Mouse (Mus musculus) naive thymus-derived CD4-positive, alpha-beta T cell, adult 2 months (primary cell): ENCODE measurements at regions not wholly inside any gene's neighbourhood (a gene's known extent, or its start where the extent isn't known, plus 50 kb on each side); places are given as distances from the start of the nearest gene placed in this dataset.

Source experiments
- DNase-seq: peaks from one replicate; pipeline ENCODE4 v3.0.0-alpha.2; 2011; ENCODE audit warnings: low read depth

DNA sequence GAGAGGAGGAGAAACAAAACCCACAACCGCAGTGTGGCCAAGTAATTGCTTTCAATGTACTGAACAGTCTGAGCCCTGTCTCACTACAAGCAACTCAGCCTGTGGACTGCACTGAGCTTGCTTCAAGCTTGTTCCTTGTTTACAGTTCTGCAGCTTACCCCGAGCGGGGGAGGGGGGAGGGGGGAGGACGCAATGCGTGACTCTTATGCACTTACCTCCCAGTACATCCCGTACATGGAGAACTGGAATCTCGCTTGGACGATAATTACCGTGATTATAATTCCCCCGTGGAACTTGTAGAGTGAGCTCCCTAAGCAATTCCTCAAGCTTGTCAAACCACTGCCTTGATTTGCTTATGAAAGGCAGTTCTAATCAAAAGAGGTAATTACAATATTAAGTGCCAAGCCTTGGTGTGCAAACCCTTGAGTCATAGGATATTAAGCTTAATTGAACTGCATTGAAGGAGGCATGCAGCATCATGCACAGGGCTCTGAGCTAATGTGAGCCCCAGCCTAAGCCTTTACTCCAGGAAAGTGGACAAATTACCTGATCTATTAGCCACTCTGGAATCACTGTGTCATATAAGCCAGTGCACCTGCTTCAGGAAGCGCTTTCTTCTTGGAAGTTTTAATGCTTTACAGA, 397.0 kb upstream of the Klf4 start:
- no peak for DNase-seq

DNA sequence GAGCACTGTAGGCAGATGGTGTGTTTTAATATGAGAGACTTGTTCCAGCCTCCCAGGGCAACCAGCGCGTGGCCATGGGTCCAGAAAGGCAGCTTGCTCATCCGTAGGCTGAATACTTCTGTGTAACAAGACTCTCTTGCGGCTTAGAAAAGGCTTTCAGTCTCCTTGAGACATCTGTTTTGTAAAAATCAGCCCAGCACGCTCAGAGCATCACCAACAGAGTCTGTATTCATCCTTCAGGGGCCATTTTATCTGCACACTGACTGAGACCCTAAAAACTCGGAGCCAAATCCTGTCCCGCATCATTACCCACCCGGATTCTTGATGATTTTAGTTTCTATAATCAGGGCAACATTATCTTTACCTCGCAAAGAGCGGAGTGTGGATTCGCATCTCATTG, 396.4 kb upstream of the Klf4 start:
- DNase-seq: no peak

DNA sequence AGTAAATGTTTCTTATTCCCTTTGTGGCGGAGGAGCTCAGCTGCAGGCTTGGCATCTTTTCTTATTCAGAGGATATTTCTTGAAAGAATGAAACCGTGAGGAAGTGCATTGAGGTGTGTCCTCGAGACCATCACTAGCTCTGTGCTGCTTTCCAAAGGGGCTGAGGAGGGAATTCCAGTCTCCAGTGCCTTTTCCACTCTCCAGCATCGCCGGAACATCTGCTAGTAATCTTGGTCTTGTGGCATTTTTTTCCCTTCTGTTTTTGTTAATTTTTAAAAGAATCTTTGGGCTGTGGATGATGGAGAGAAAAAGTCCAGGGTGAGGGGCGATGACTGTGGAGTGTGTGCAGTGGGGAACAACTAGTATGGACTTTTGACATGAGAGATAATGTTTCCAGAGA, 395.9 kb upstream of the Klf4 start:
- DNase-seq: no peak

DNA sequence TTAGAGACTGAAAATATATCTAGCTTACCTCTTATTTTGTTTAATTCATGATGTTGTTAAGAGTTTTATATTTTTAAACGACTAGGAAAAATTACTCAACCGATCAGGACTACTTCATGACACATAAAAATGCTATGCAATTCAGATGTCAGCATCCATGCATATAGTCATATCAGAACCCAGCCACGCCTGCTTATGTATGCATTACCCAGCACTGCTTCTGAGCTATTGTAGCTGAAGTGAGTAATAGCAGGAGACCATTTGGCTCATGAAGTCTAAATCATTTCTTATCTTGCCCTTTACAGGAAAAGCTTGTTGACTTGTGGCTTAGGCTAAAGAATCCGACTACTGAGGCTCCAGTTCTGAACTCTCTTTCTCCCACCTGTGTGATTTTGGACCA, 395.1 kb upstream of the Klf4 start:
- DNase-seq: no peak

DNA sequence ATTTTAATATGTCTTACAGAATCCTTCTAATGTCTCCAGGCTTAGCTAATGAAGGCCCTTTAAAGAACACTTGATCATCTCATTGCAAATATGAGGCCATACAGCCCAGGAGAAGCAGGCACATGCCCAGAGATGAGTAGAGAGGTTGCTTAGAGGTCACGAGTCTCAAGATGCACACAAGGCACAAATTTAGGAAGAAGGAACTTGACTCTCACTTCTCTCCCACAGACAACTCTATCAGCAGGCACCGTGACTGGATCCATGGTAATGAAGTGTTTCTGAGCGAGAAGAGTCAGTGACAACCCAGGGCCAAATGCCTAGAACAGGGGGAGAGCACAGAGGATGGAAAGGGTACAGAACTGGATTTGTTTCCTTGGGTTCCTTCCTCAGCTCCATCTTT, 392.7 kb upstream of the Klf4 start:
- DNase-seq: no peak

DNA sequence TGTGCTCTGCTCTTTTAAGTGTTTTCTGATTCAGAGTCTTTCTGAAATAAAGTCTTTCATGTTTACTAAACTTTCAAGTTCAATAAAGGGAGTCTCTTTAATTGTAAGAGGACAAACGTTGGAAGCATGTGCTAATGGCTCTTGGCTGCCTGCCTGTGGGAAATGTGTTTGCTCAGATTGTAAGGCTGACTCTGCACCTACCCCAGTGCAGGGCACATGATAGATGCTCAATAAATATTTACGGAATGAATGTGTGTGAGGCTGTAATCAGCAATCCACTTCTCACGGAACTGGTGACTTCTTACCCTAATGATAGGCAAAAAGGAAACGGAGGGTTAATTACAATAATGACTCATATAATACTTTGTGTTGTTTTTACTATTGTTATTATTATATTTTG, 389.0 kb upstream of the Klf4 start:
- no peak for DNase-seq

DNA sequence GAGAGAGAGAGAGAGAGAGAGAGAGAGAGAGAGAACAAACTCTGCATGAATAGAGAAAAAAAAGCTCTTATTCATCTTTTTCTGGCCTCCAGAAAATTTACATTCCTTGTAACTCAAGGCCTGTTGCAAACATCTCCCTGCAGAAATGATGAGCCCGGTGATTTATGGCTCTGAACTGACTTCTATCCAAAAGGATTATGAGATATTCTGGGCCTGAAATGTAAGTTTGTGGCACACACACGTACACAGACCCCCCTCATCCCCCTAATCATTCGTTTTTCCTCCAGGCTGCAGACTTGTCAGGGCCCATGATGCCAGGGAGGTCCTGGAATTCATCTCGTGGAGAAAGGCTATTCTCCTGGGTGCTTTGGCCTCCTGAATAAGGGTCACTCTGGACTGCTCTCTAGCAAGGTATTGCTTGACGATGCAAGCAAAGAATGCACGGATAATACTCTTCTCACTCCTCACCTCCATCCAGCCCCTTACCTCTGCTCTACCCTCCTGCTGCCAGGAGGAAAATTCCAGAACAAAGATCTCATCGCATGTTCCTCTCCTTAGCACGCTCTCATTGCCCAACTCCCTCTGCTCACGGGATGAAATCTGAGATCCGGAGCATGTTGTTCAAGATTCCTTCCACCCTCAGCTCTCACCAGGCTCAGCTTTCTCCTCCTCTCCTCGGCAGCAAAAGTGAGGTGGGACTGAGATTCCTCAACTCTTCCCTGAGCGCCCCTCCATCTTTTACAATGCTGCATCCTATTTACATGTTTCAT, 362.0 kb upstream of the Klf4 start:
- DNase-seq: no peak

DNA sequence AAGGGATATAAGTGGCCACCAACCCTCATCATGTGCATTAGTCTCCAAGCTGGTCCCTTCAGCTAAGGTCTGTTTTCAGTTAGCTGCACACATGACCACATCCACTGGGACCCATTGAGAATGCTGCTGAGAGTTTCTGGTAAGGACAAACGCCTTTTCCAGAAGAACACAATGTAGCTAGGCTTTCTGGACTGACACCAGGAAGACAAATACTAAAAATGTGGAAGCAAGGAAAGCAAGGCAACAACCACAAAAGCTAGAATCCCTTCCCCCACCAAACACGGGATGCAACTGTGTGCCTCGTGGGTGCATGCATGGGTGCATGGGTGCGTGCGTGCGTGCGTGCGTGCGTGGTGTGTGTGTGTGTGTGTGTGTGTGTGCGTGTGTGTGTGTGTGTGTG, 359.4 kb upstream of the Klf4 start:
- no peak for DNase-seq

DNA sequence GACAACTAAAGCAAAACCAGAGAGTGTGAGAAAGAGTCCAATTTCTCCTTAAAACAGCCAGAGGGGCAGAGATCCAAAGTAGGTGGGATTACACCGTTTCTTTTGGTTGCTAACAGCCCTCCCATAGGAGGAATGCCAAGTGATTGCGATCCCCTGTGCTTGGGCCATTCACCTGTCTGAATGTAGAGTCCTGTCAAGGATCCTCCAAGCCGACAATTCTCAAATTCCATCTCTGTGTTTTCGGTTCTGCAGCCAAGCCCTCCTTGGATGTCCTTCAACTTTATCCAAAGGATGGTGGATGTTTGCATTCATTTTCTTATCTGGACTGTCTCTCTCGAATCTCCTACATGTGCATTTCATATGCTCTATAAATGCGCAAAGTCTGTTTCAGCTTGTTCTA, 355.3 kb upstream of the Klf4 start:
- no peak for DNase-seq

DNA sequence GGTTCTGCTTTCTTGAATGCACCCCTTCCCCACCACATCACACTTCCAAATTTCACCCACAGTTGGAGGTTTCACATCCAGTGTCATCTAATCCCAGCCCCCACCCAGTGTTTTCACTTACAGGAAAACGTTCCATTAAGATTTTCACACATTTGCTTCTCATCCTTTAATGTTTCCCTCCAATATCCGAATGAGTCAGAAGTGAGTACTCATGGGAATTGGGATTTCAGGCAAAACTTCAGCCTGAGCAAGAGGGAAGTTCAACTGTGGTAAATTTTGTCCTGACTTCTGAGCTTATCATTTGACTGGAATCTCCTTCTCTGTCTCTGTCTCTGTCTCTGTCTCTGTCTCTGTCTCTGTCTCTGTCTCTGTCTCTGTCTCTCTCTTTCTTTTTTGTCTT, 350.3 kb upstream of the Klf4 start:
- no peak for DNase-seq

DNA sequence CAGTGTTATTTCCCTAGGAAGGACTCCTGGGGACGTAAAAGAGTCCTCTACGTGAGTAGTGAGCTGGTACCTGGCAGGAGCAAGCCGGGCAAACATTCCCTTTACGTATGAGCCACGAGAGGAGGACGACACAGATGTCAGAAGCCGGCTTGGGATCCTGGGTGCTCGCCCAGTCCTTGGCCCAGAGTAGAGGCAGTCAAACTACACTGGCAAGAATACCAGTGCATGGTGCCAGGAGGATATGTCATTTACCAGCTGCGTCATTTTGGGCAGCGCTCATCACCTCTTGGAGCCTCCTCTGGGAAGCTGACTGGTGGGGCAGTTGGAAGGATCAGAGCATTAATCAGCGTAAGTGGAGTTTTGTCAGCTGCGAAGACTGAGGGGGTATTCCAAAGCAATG, 343.0 kb upstream of the Klf4 start:
- DNase-seq: no peak

DNA sequence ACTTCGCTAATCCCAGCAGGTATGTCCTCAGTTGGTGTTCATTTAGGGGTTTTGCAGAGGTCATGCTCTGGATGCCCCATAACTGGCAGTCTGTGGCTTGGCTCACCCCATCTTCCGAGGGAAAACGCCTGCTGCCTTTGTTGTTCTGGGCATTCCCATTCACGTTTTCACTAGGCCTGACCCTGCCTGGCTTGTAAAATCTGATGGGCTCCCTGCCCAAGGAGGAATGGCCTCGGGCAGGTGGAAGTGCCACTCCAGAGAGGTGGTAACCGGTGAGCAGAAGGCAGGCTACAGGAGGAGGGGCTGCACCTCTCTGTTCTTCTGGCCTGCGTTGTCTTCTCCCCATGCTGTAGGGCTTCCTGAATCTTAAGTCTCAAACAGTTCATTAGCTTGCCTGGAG, 342.6 kb upstream of the Klf4 start:
- DNase-seq: no peak

DNA sequence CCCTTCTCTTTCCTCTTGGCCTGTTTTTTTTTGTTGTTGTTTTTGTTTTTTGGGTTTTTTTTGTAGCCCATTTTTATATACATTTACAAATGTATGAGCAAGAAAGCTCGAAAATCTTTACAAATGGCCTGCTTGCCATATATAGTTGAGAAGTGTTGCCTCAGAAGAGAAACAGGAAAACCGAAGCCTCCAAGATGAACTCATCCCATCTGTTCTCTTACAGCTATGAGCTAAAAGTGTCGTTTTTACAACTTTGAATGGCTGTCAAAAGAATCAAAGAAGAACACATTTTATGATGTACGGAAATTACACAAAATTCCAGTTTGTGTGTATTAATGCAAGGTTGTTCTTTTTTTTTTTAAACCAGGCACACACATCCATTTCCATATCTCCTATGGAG, 342.0 kb upstream of the Klf4 start:
- DNase-seq: no peak

DNA sequence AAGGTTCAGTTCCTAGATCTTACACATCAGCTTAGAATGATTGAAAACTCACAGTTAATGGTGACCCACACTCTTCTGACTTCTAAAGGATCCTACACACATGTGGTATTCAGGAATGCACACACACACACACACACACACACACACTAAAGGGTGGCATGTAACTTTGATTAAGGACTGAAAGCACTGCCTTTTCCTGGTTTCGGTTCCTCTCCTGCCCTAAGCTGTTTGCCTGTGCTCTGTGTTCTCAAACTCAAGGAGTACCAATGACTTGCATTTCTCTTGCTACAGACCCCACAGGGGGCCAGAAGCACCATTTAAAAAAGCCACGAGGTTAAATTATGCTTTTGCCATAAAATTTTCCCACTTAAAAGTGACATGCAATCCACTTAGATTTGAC, 327.8 kb upstream of the Klf4 start:
- DNase-seq: no peak

DNA sequence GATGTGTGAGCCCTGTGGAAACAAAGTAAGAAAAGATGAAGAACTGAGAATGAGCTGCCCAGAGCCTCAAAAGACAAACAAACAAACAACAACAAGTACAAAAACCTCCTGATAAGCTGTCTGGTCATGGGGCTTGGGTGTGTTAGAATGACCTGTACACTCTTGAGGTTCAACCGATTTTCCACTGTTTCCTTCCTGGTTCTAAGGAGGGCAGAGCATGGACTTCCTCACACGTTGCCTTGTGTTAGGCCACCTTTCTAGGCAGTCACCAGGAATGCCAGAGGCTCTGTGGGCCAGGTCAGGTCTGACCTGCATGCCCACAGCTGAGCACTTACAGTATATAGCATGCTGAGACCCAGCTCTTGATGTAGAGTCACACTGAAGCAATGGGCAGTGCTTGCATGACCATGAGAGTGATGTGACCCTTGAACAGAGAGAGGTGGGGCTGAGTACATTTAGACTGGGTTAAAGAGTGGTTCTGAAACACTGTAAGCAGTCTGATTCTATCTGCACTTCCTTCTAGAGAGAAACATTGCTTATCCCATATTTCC, 327.0 kb upstream of the Klf4 start:
- DNase-seq: no peak

DNA sequence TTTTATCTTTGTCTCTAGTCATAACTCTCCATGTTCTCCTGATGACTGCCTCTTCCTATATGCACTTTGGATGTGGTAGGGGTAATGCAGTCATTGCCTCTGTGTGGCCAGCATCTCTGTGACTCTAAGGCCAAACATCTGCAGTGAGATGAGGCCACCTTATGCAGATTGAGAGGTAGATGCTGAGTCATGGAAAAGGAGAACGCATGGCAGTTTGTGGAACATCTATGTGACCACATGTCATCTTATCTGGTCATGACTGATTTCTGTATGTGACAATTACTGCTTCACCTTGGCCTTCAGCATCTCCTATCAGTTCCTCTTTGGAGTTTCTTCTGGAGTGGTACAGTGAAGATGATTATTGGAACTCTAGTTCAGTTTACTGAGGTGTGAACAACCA, 319.2 kb upstream of the Klf4 start:
- DNase-seq: no peak

DNA sequence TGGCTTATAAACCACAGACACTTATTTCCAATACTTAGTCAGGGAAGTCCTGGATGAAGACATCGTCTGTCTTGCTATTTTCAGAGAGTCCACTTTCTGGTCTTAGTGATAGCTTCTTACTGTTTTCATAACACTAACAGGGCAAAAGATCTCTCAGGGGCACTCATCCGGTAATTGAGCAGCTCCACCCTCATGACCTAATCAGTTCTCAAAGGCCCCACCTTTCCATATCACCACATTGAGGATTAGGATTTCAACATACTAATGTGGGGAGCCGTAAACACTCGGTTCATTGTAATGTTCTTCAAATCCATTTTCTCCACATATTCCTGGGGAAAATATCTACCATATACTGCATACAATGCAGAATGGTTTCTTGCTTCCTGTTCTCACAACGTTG, 318.8 kb upstream of the Klf4 start:
- no peak for DNase-seq

DNA sequence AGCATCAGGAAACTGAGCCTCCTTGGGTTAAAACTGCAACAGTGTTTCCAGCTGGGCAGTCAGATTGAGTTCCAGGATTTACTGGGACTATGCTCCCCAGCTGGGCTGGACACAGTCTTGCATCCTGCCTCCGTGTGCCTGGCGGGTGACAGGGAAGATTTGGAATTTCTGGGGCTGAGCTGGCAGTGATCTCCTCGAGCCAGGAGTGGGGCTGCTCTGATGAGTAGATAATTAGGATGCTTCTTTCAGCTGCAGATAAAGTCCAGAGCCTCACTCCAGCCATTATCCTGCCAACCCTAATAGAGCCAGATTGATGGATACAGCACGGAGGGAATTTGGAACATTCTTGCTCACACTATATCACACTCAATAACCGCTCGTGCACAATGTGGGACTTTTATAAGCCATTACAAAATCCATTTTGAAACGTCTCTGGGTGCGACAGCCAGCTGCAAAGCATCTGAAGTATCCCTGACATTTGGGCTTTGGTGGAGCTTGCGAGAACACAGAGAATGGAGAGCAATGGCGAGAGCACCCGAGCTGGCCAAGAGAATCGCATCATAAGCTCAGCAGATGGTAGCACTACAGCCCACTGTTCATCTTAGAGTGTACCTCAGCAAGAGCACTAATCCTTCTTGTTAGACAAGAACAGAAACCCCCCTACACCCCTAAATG, 311.6 kb upstream of the Klf4 start:
- no peak for DNase-seq

DNA sequence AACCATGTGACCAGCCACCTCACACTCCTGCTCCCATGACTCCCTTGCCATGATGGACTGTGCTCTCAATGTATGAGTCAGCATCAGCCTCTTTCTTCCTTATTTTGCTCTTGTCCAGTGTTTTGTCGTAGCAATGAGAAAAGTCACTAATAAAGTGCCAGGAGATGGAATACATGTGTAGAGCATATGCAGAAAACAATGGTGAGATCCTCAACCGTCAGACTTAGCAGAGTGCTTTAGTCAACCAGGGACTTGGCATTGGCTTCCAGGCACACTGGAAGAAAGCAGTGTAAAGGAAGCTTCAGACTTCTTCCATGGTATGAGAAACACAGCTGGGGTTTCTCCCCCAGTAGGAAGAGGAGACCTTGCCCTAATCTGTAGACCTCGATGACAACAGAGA, 306.3 kb upstream of the Klf4 start:
- DNase-seq: no peak

DNA sequence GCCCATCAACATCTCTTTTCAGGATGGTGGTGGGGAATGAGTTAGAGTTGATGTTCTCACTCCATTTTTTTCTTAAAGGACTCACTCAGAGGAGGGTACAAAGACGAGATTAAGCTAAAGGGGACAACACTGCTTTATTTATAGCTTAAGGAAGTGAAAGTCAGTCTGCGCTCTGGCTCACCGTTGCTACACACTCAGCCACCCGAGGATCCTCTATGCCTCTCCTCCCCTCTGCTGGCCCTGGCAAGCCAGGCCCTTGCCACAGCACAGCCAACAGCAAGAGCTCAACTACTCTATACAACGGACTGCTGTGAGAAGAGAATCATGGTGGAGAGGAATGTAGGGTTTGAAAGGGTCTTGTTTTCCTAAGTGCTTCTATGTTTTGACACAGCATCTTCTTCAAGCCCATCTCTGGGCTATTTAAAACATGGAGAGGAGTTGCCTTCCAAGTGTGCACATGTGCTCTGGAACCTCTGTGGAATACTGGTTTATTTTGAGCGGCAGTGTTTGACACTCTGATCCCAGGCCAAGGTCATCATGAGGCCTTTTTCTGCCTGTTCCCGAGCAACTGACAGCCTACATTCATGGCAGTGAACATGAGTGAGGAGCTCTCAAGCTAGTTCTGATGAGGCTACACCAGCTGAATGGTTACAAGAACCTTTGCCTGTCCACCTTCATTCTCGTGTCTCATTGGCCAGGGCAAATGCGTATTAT, 291.9 kb upstream of the Klf4 start:
- no peak for DNase-seq

DNA sequence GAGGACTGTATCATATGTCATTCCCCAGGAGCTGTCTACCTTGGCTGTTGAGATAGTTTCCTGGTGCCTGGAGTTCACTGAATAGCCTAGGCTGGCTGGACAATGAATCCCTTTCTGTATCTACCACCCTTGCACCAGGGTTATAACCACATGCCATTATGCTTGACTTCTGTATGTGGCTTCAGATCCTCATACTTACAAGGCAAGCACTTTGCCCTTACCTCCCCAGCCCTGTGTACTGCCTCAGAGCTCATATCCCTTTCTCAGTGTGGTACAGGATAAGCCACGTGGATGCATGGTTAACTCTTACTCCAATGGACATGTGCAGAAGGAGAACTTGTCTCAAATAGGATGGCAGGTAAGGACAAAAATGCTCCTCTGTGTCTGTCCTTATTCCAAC, 291.3 kb upstream of the Klf4 start:
- no peak for DNase-seq

DNA sequence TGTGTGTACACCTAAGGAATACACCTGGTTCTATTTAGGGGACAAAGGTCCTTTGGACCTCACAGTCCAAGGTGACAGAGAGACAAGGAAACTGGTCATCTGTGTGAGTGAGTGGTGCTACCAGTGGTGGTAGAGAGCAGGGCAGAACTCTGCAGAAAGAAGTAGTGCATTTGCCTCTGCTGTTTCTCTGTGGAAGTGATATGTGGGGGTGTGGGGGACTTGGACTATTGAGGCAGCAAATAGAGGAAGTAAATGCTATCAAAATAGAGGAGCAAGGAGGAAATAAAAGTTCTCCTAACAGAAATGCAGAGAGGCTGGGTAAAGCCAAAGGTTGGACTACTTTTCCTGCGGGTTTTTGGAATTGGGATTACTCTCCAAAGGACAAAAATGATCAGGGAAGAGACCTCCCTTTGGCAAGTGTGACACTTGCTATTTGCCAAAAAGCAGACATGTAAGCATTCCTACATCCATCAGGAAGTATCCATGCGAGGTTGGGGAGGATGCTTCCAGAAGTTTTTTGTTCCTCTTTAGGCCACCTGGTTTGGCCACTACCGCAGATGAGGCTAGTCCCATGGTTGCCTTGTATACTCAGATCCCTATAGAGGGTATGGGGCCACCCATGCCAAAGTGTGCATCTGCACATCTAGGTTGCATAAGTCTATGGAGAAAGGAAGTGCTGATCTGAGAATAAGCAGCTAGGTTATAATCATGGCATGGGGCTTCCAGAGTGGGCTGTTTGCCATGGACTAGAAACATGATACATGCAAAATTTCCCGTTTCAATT, 285.0 kb upstream of the Klf4 start:
- DNase-seq: no peak
